Mouse (Mus musculus): ENCODE measurements at regions not wholly inside any gene's neighbourhood (a gene's known extent, or its start where the extent isn't known, plus 50 kb on each side); places are given as distances from the start of the nearest gene placed in this dataset.

- TF ChIP-seq CTCF (IDR thresholded peaks at IDR 0.05) = no peak
- TF ChIP-seq EP300 (IDR thresholded peaks at IDR 0.05) = no peak
These were observed 62.9 kb upstream of the Irf2bp2 start for GRCm38 (mm10) chr8:126656554-126657260.
